Mouse (Mus musculus) kidney, adult 11 months (tissue): ENCODE measurements around the gene Ppfibp1.
"Not testable (repeated sequence)": the region's sequence is repeated elsewhere in the genome, so short reads cannot be mapped to it uniquely, and the experiment has no call there.

ENCODE experiments used
- DNase-seq: peaks from one replicate; pipeline ENCODE4 v3.0.0; 2022

Ppfibp1 gene

GRCm38 (mm10) chr6:146887958-146888659, at the start of gene Ppfibp1:
TSS of gene Ppfibp1 (plus strand) at chr6:146888487.
- DNase-seq: peak; percentile 94

GRCm38 (mm10) chr6:146838863-146839262, 49.4 kb upstream of the Ppfibp1 start:
- DNase-seq: no peak

GRCm38 (mm10) chr6:146844867-146845266, 43.4 kb upstream of the Ppfibp1 start:
- DNase-seq: no peak

GRCm38 (mm10) chr6:146845347-146845746, 42.9 kb upstream of the Ppfibp1 start:
- DNase-seq: no peak

- DNase-seq: no peak
These were observed 42.1 kb upstream of the Ppfibp1 start for GRCm38 (mm10) chr6:146845961-146846750.

- no peak for DNase-seq
These were observed 40.9 kb upstream of the Ppfibp1 start for GRCm38 (mm10) chr6:146847402-146847801.

GRCm38 (mm10) chr6:146848281-146848680, 40.0 kb upstream of the Ppfibp1 start:
- DNase-seq: no peak

GRCm38 (mm10) chr6:146850050-146850449, 38.2 kb upstream of the Ppfibp1 start, which contains the start of gene Smco2:
TSS of gene Smco2 (plus strand) at chr6:146850104.
- DNase-seq: no peak

GRCm38 (mm10) chr6:146851916-146852315, 36.4 kb upstream of the Ppfibp1 start:
- DNase-seq: no peak

GRCm38 (mm10) chr6:146852739-146853138, 35.5 kb upstream of the Ppfibp1 start:
- no peak for DNase-seq

- DNase-seq: no peak
These were observed 33.1 kb upstream of the Ppfibp1 start for GRCm38 (mm10) chr6:146855185-146855584.

GRCm38 (mm10) chr6:146857386-146857785, 30.9 kb upstream of the Ppfibp1 start:
- DNase-seq: no peak

- no peak for DNase-seq
These were observed 25.1 kb upstream of the Ppfibp1 start for GRCm38 (mm10) chr6:146863154-146863553.

GRCm38 (mm10) chr6:146864370-146864769, 23.9 kb upstream of the Ppfibp1 start:
- not testable (repeated sequence) for DNase-seq

GRCm38 (mm10) chr6:146865701-146866100, 22.6 kb upstream of the Ppfibp1 start:
- DNase-seq: no peak

- no peak for DNase-seq
These were observed 16.3 kb upstream of the Ppfibp1 start for GRCm38 (mm10) chr6:146871975-146872374.

- DNase-seq: no peak
These were observed 13.9 kb upstream of the Ppfibp1 start for GRCm38 (mm10) chr6:146874415-146874814.

GRCm38 (mm10) chr6:146876820-146877219, 11.5 kb upstream of the Ppfibp1 start:
- DNase-seq: no peak

GRCm38 (mm10) chr6:146877425-146878045, 10.8 kb upstream of the Ppfibp1 start:
- no peak for DNase-seq

GRCm38 (mm10) chr6:146878926-146879325, 9.4 kb upstream of the Ppfibp1 start:
- no peak for DNase-seq

GRCm38 (mm10) chr6:146879856-146880255, 8.4 kb upstream of the Ppfibp1 start:
- no peak for DNase-seq

GRCm38 (mm10) chr6:146880296-146880695, 8.0 kb upstream of the Ppfibp1 start:
- no peak for DNase-seq

- no peak for DNase-seq
These were observed 6.2 kb upstream of the Ppfibp1 start for GRCm38 (mm10) chr6:146881896-146882770.
